Mouse (Mus musculus): ENCODE results near the gene Gm20924.
"Not testable (repeated sequence)": the region's sequence is repeated elsewhere in the genome, so short reads cannot be mapped to it uniquely, and the experiment has no call there.

Gene Gm20924

DNA sequence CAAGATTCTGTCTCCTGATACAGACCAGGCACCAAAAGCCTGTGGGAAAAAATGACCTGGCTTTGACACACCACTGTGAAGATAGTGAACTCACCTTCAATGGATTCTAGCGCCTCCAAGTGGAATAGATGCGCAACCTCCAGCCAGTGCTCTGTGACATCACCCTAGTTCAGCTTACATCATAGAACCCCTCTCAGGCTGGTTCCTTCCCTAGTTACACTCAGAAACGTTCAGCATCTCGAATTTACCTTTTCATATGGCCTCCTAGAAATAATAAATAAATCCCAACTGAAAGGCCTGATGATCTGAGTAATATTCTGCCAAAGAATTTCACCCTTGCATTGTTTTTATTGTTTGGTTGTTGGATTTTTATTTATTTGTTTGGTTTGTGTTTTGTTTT, at the start of gene Gm20924:
Gene Gm20924 (minus strand): TSS at position 101 of the 400 bp plus-strand sequence.
- not testable (repeated sequence) for DNase-seq (ENCODE audit: low spot score)

Measured in testis, postnatal 10 days (tissue).